Mouse (Mus musculus): ENCODE measurements around the gene Ecd. TPM values are rescaled to one million over a fixed set of nuclear protein-coding genes. Genes with fewer than 3 reads are reported as not detected.
A peak's percentile ranks its signal among the peaks of the same experiment; 100 is the strongest.

Gene Ecd
- total and polyA plus RNA-seq, 3 experiments: 56.6 to 79.6 (median 62.5) TPM

GRCm38 (mm10) chr14:20388441-20389129, 40.7 kb upstream of the Ecd start, which contains the start of gene Dnajc9:
Gene Dnajc9, minus strand, starts transcription at chr14:20388910.
- H3K4me3 ChIP-seq (ENCODE audit: low read depth, low read length): peak within 1 kb of the TSS; percentile 93
- H3K27me3 ChIP-seq (ENCODE audit: insufficient read depth, low read length): no peaks in the 10 kb centered on the region
- peaks cover 51% of the 10 kb centered on the region for H3K4me1 ChIP-seq (ENCODE audit: insufficient read depth, low read depth, low read length)
- ATAC-seq (ENCODE audit: extremely low read depth, insufficient number of reproducible peaks, low FRiP score, poor library complexity, severe bottlenecking): peak; percentile 45; the same call in 1 of the 2 replicates
- H3K9me3 ChIP-seq (replicated peaks): no peaks in the 10 kb centered on the region
- TF ChIP-seq GATA1 (IDR thresholded peaks at IDR 0.05; ENCODE audit: borderline replicate concordance, low read length) (no peak), GATA2 (IDR thresholded peaks at IDR 0.05; ENCODE audit: borderline replicate concordance, low read depth, low read length) (no peak), POLR2AphosphoS5 (IDR thresholded peaks at IDR 0.05; ENCODE audit: insufficient replicate concordance, low read depth, low read length) (no peak), TAL1 (conservative IDR thresholded peaks at IDR 0.05; ENCODE audit: low read depth, low read length) (no peak), CTCF (IDR thresholded peaks at IDR 0.05; ENCODE audit: low read depth, low read length) (no peak)
- DNase-seq (ENCODE audit: low spot score): peak; percentile 82
- H3K36me3 ChIP-seq (replicated peaks): peaks cover 70% of the 10 kb centered on the region

- ATAC-seq (ENCODE audit: extremely low read depth, insufficient number of reproducible peaks, low FRiP score, poor library complexity, severe bottlenecking) (no peak), DNase-seq (ENCODE audit: low spot score) (no peak)
- H3K4me3 ChIP-seq (ENCODE audit: low read depth, low read length): no peak overlapping the region
- no peaks in the 10 kb centered on the region for H3K9me3 ChIP-seq (replicated peaks)
- H3K27me3 ChIP-seq (ENCODE audit: insufficient read depth, low read length): no peaks in the 10 kb centered on the region
- H3K4me1 ChIP-seq (ENCODE audit: insufficient read depth, low read depth, low read length): peaks cover 15% of the 10 kb centered on the region; the same call in 1 of the 2 replicates
- H3K36me3 ChIP-seq (replicated peaks): peaks cover 88% of the 10 kb centered on the region
- TF ChIP-seq CTCF (IDR thresholded peaks at IDR 0.05; ENCODE audit: low read depth, low read length) (no peak), GATA1 (IDR thresholded peaks at IDR 0.05; ENCODE audit: borderline replicate concordance, low read length) (no peak), GATA2 (IDR thresholded peaks at IDR 0.05; ENCODE audit: borderline replicate concordance, low read depth, low read length) (no peak), TAL1 (conservative IDR thresholded peaks at IDR 0.05; ENCODE audit: low read depth, low read length) (no peak), POLR2AphosphoS5 (IDR thresholded peaks at IDR 0.05; ENCODE audit: insufficient replicate concordance, low read depth, low read length) (no peak)
Observed at GRCm38 (mm10) chr14:20379753-20380430, 32.0 kb upstream of the Ecd start.

DNA sequence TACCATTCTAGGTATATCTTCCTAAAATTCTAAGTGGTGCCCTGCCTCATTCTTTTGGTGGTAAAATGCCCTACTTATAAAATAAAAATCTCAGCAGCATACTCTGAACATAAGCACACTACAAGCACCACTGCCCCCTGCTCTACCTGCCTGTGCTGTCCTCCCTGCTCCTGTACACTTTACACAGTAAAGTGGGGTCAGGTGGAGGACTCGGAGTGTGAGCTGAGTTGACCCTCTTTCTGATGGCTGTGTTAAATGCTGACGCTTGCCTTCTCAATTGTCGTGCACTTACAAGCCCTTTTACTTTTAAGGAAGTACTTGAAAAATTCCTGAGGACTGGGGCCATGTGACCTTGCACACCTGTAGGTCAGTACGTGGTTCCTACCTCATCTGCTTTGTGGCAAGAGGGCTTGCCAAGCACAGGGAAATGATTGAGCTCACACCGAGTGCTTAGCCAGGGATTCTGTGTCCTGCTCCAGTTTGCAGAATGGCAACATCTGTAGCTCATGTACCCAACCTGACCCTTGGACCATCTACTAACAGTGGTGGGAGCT, 31.2 kb upstream of the Ecd start:
- H3K4me3 ChIP-seq (ENCODE audit: low read depth, low read length): no peak overlapping the region
- H3K4me1 ChIP-seq (ENCODE audit: insufficient read depth, low read depth, low read length): peaks cover 15% of the 10 kb centered on the region; the same call in 1 of the 2 replicates
- H3K9me3 ChIP-seq (replicated peaks): no peaks in the 10 kb centered on the region
- TF ChIP-seq CTCF (IDR thresholded peaks at IDR 0.05; ENCODE audit: low read depth, low read length) (no peak), TAL1 (conservative IDR thresholded peaks at IDR 0.05; ENCODE audit: low read depth, low read length) (no peak)
- H3K27me3 ChIP-seq (ENCODE audit: insufficient read depth, low read length): no peaks in the 10 kb centered on the region
- H3K36me3 ChIP-seq (replicated peaks): peaks cover 86% of the 10 kb centered on the region
- no peak for ATAC-seq (ENCODE audit: extremely low read depth, insufficient number of reproducible peaks, low FRiP score, poor library complexity, severe bottlenecking)
- DNase-seq (ENCODE audit: low spot score): no peak

DNA sequence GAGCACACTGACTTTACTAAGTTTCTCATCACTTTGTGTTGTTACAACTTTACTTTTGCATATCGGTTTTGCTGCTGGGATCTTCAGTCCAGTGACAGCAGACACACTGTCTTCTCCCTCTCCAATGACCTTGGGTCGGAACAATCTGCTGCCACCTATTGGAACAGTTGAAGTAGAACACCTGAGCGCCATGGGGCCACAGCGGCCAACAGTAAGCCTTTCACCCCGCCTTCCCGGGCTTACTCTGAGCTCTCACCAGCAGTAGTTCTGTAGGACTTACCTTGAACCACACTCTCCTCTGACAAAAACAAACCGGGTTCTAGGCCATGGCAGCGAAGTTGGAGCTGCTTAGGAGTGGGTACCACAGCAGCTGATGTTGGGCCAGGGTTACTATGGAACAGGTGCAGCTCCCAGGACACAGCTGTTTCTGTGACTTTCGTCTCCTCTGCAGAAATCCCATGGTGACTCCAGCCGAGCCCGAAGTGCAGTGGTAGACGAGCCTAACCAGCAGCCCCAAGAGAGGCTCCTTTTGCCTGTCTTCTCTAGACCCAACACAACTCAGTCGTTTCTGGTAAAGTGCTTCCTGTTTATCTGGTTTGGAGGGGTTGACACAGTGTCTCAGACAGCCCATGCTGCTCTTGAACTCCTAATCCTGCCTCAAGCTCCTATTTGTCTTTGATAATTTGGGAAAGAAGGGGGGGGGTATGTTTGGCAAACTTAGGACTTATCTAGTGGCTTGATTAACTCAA, 30.6 kb upstream of the Ecd start:
- ATAC-seq (ENCODE audit: extremely low read depth, insufficient number of reproducible peaks, low FRiP score, poor library complexity, severe bottlenecking) (peak; percentile 28; the same call in 1 of the 2 replicates), DNase-seq (ENCODE audit: low spot score) (peak; percentile 29)
- 0 out of 2 replicates have a peak, but pooled peaks have one; percentile 25 for TF ChIP-seq CTCF (IDR thresholded peaks at IDR 0.05; ENCODE audit: low read depth, low read length)
- TF ChIP-seq GATA2 (IDR thresholded peaks at IDR 0.05; ENCODE audit: borderline replicate concordance, low read depth, low read length): no peak
- peaks cover 85% of the 10 kb centered on the region for H3K36me3 ChIP-seq (replicated peaks)
- H3K27me3 ChIP-seq (ENCODE audit: insufficient read depth, low read length): no peaks in the 10 kb centered on the region
- H3K4me3 ChIP-seq (ENCODE audit: low read depth, low read length): no peak overlapping the region
- peaks cover 15% of the 10 kb centered on the region; the same call in 1 of the 2 replicates for H3K4me1 ChIP-seq (ENCODE audit: insufficient read depth, low read depth, low read length)
- no peaks in the 10 kb centered on the region for H3K9me3 ChIP-seq (replicated peaks)

GRCm38 (mm10) chr14:20377112-20377521, 29.2 kb upstream of the Ecd start:
- Histone ChIP-seq H3K4me1 (ENCODE audit: insufficient read depth, low read depth, low read length) (peaks cover 15% of the 10 kb centered on the region; the same call in 1 of the 2 replicates), H3K36me3 (replicated peaks) (peaks cover 82% of the 10 kb centered on the region), H3K9me3 (replicated peaks) (no peaks in the 10 kb centered on the region), H3K4me3 (ENCODE audit: low read depth, low read length) (no peak overlapping the region), H3K27me3 (ENCODE audit: insufficient read depth, low read length) (no peaks in the 10 kb centered on the region)
- DNase-seq (ENCODE audit: low spot score): no peak
- no peak for ATAC-seq (ENCODE audit: extremely low read depth, insufficient number of reproducible peaks, low FRiP score, poor library complexity, severe bottlenecking)
- no peak for TF ChIP-seq CTCF (IDR thresholded peaks at IDR 0.05; ENCODE audit: low read depth, low read length)
- TF ChIP-seq TAL1 (conservative IDR thresholded peaks at IDR 0.05; ENCODE audit: low read depth, low read length): no peak
- no peak for TF ChIP-seq GATA2 (IDR thresholded peaks at IDR 0.05; ENCODE audit: borderline replicate concordance, low read depth, low read length)
- TF ChIP-seq GATA1 (IDR thresholded peaks at IDR 0.05; ENCODE audit: borderline replicate concordance, low read length): no peak
- TF ChIP-seq POLR2AphosphoS5 (IDR thresholded peaks at IDR 0.05; ENCODE audit: insufficient replicate concordance, low read depth, low read length): no peak

DNA sequence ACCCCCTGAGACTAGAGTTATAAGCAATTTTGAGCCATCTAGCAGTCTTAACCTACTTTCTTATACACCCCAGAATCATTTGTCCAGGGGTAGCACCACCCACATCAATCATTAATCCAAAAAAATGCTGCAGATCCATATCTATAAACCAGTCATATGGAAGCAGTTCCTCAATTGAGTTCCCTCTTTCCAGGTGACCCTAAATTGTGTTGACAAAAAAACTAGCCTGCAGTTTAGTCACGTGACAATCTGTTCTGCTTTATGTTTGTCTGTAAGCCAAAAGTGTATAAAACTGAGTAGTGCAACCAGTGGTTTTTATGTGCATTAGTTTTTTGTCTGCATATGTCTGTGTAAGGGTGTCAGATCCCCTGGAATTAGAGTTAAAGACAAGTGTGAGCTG, 23.9 kb upstream of the Ecd start:
- DNase-seq (ENCODE audit: low spot score): no peak
- no peak for ATAC-seq (ENCODE audit: extremely low read depth, insufficient number of reproducible peaks, low FRiP score, poor library complexity, severe bottlenecking)
- peaks cover 6% of the 10 kb centered on the region; the same call in 1 of the 2 replicates for H3K4me1 ChIP-seq (ENCODE audit: insufficient read depth, low read depth, low read length)
- peaks cover 65% of the 10 kb centered on the region for H3K36me3 ChIP-seq (replicated peaks)
- H3K27me3 ChIP-seq (ENCODE audit: insufficient read depth, low read length): no peaks in the 10 kb centered on the region
- TF ChIP-seq TAL1 (conservative IDR thresholded peaks at IDR 0.05; ENCODE audit: low read depth, low read length): no peak
- no peak for TF ChIP-seq POLR2AphosphoS5 (IDR thresholded peaks at IDR 0.05; ENCODE audit: insufficient replicate concordance, low read depth, low read length)
- TF ChIP-seq GATA2 (IDR thresholded peaks at IDR 0.05; ENCODE audit: borderline replicate concordance, low read depth, low read length): no peak
- no peak for TF ChIP-seq GATA1 (IDR thresholded peaks at IDR 0.05; ENCODE audit: borderline replicate concordance, low read length)
- H3K4me3 ChIP-seq (ENCODE audit: low read depth, low read length): no peak overlapping the region
- no peaks in the 10 kb centered on the region for H3K9me3 ChIP-seq (replicated peaks)

Data from G1E (cell line).